Mouse (Mus musculus) cortical plate, adult 2 months (tissue): Measurements from ENCODE around the gene Kirrel3.

Experiments used
- CTCF ChIP-seq: fragments of 200-500 bp; IDR thresholded peaks from 2 replicates; pipeline ENCODE4 v1.5.1; 2011; ENCODE audit warnings: mild to moderate bottlenecking, control low read depth, low read length; ENCODE audit not compliant: insufficient read depth; ENCODE audit errors: extremely low read depth
- POLR2A ChIP-seq: fragments of 200-500 bp; IDR thresholded peaks from 2 replicates; pipeline ENCODE4 v1.6.1; 2011; ENCODE audit warnings: mild to moderate bottlenecking, low read length, control low read depth; ENCODE audit not compliant: insufficient read depth; ENCODE audit errors: extremely low read depth

GRCm38 (mm10) chr9:34711996-34712395 lies 226.3 kb downstream of the Kirrel3 start:
- TF ChIP-seq POLR2A (no peak), CTCF (no peak)
